Mouse (Mus musculus): ENCODE measurements around the gene Rrp1b. TPM values are rescaled to one million over a fixed set of nuclear protein-coding genes. Genes with fewer than 3 reads are reported as not detected.

Rrp1b gene
- total RNA-seq, 1 experiment from 2014 or later = 54.7 TPM

- no peak for ATAC-seq (replicated peaks in 1 of 2; ENCODE audit: insufficient read depth in 1 of 2, low FRiP score in 2 of 2, low TSS enrichment in 1 of 2, low read depth in 1 of 2, poor library complexity in 2 of 2, severe bottlenecking in 2 of 2)
Observed at GRCm38 (mm10) chr17:32023088-32023487, 12.8 kb upstream of the Rrp1b start.

- ATAC-seq (replicated peaks in 1 of 2; ENCODE audit: insufficient read depth in 1 of 2, low FRiP score in 2 of 2, low TSS enrichment in 1 of 2, low read depth in 1 of 2, poor library complexity in 2 of 2, severe bottlenecking in 2 of 2) = no peak
Observed at GRCm38 (mm10) chr17:32024671-32025073, 11.2 kb upstream of the Rrp1b start.

GRCm38 (mm10) chr17:32025386-32025785, 10.5 kb upstream of the Rrp1b start:
- peak; percentile 82 to 83; a peak in 3 of 4 replicates for ATAC-seq (replicated peaks in 1 of 2; ENCODE audit: insufficient read depth in 1 of 2, low FRiP score in 2 of 2, low TSS enrichment in 1 of 2, low read depth in 1 of 2, poor library complexity in 2 of 2, severe bottlenecking in 2 of 2)

- peak; percentile 40 to 70; a peak in 3 of 4 replicates for ATAC-seq (replicated peaks in 1 of 2; ENCODE audit: insufficient read depth in 1 of 2, low FRiP score in 2 of 2, low TSS enrichment in 1 of 2, low read depth in 1 of 2, poor library complexity in 2 of 2, severe bottlenecking in 2 of 2)
Observed at GRCm38 (mm10) chr17:32027666-32028065, 8.2 kb upstream of the Rrp1b start.

GRCm38 (mm10) chr17:32028301-32028700, 7.6 kb upstream of the Rrp1b start:
- no peak for ATAC-seq (replicated peaks in 1 of 2; ENCODE audit: insufficient read depth in 1 of 2, low FRiP score in 2 of 2, low TSS enrichment in 1 of 2, low read depth in 1 of 2, poor library complexity in 2 of 2, severe bottlenecking in 2 of 2)

- no peak for ATAC-seq (replicated peaks in 1 of 2; ENCODE audit: insufficient read depth in 1 of 2, low FRiP score in 2 of 2, low TSS enrichment in 1 of 2, low read depth in 1 of 2, poor library complexity in 2 of 2, severe bottlenecking in 2 of 2)
Observed at GRCm38 (mm10) chr17:32031684-32032083, 4.2 kb upstream of the Rrp1b start.

GRCm38 (mm10) chr17:32034322-32034721, 1.6 kb upstream of the Rrp1b start:
- no peak for ATAC-seq (replicated peaks in 1 of 2; ENCODE audit: insufficient read depth in 1 of 2, low FRiP score in 2 of 2, low TSS enrichment in 1 of 2, low read depth in 1 of 2, poor library complexity in 2 of 2, severe bottlenecking in 2 of 2)

- no peak for ATAC-seq (replicated peaks in 1 of 2; ENCODE audit: insufficient read depth in 1 of 2, low FRiP score in 2 of 2, low TSS enrichment in 1 of 2, low read depth in 1 of 2, poor library complexity in 2 of 2, severe bottlenecking in 2 of 2)
Observed at GRCm38 (mm10) chr17:32036509-32037438, 874 bp downstream of the Rrp1b start.

GRCm38 (mm10) chr17:32040263-32040662, 4.4 kb downstream of the Rrp1b start:
- peak in 1 of 2 experiments; percentile 61; a peak in 1 of 4 replicates for ATAC-seq (replicated peaks in 1 of 2; ENCODE audit: insufficient read depth in 1 of 2, low FRiP score in 2 of 2, low TSS enrichment in 1 of 2, low read depth in 1 of 2, poor library complexity in 2 of 2, severe bottlenecking in 2 of 2)

- no peak for ATAC-seq (replicated peaks in 1 of 2; ENCODE audit: insufficient read depth in 1 of 2, low FRiP score in 2 of 2, low TSS enrichment in 1 of 2, low read depth in 1 of 2, poor library complexity in 2 of 2, severe bottlenecking in 2 of 2)
Observed at GRCm38 (mm10) chr17:32046541-32046940, 10.6 kb downstream of the Rrp1b start.

- no peak for ATAC-seq (replicated peaks in 1 of 2; ENCODE audit: insufficient read depth in 1 of 2, low FRiP score in 2 of 2, low TSS enrichment in 1 of 2, low read depth in 1 of 2, poor library complexity in 2 of 2, severe bottlenecking in 2 of 2)
Observed at GRCm38 (mm10) chr17:32048351-32048750, 12.5 kb downstream of the Rrp1b start.

- no peak for ATAC-seq (replicated peaks in 1 of 2; ENCODE audit: insufficient read depth in 1 of 2, low FRiP score in 2 of 2, low TSS enrichment in 1 of 2, low read depth in 1 of 2, poor library complexity in 2 of 2, severe bottlenecking in 2 of 2)
Observed at GRCm38 (mm10) chr17:32049914-32050313, 14.0 kb downstream of the Rrp1b start.

GRCm38 (mm10) chr17:32050609-32051008, 14.7 kb downstream of the Rrp1b start:
- no peak for ATAC-seq (replicated peaks in 1 of 2; ENCODE audit: insufficient read depth in 1 of 2, low FRiP score in 2 of 2, low TSS enrichment in 1 of 2, low read depth in 1 of 2, poor library complexity in 2 of 2, severe bottlenecking in 2 of 2)

GRCm38 (mm10) chr17:32052237-32053080, 16.6 kb downstream of the Rrp1b start:
- ATAC-seq (replicated peaks in 1 of 2; ENCODE audit: insufficient read depth in 1 of 2, low FRiP score in 2 of 2, low TSS enrichment in 1 of 2, low read depth in 1 of 2, poor library complexity in 2 of 2, severe bottlenecking in 2 of 2) = peak; percentile 21 to 42; a peak in 1 of 4 replicates

- ATAC-seq (replicated peaks in 1 of 2; ENCODE audit: insufficient read depth in 1 of 2, low FRiP score in 2 of 2, low TSS enrichment in 1 of 2, low read depth in 1 of 2, poor library complexity in 2 of 2, severe bottlenecking in 2 of 2) = peak; percentile 25 to 31; a peak in 2 of 4 replicates
Observed at GRCm38 (mm10) chr17:32053677-32054076, 17.8 kb downstream of the Rrp1b start.

- no peak for ATAC-seq (replicated peaks in 1 of 2; ENCODE audit: insufficient read depth in 1 of 2, low FRiP score in 2 of 2, low TSS enrichment in 1 of 2, low read depth in 1 of 2, poor library complexity in 2 of 2, severe bottlenecking in 2 of 2)
Observed at GRCm38 (mm10) chr17:32057843-32058242, 21.9 kb downstream of the Rrp1b start.

GRCm38 (mm10) chr17:32059084-32059483, 23.2 kb downstream of the Rrp1b start:
- no peak for ATAC-seq (replicated peaks in 1 of 2; ENCODE audit: insufficient read depth in 1 of 2, low FRiP score in 2 of 2, low TSS enrichment in 1 of 2, low read depth in 1 of 2, poor library complexity in 2 of 2, severe bottlenecking in 2 of 2)

- no peak for ATAC-seq (replicated peaks in 1 of 2; ENCODE audit: insufficient read depth in 1 of 2, low FRiP score in 2 of 2, low TSS enrichment in 1 of 2, low read depth in 1 of 2, poor library complexity in 2 of 2, severe bottlenecking in 2 of 2)
Observed at GRCm38 (mm10) chr17:32061219-32061618, 25.3 kb downstream of the Rrp1b start.

All from hematopoietic stem cell, adult 5-6 weeks (primary cell).